Mouse (Mus musculus): ENCODE measurements around the gene Ermp1. TPM values are rescaled to one million over a fixed set of nuclear protein-coding genes. Genes with fewer than 3 reads are reported as not detected.

Ermp1 gene
- polyA plus RNA-seq, 1 experiment from 2014 or later: 6.3 TPM

Other genes with a start within 250 kb of the Ermp1 start
- 0.22 TPM in 1 of 2 replicates, not detected in the other for gene Pdcd1lg2, start 237.5 kb downstream of the Ermp1 start, polyA plus RNA-seq (2015; fragmentation: Nextera tagmentation; extraction: Ambion mirVana)
- 6.5 and 7.5 TPM in 2 replicates for gene Ric1, start 126.1 kb downstream of the Ermp1 start, polyA plus RNA-seq (2015; fragmentation: Nextera tagmentation; extraction: Ambion mirVana)
- 0.83 and 0.94 TPM in 2 replicates for gene Mlana, start 49.4 kb upstream of the Ermp1 start, polyA plus RNA-seq (2015; fragmentation: Nextera tagmentation; extraction: Ambion mirVana)
- 2.6 and 2.7 TPM in 2 replicates for gene 9930021J03Rik, start 157.6 kb upstream of the Ermp1 start, polyA plus RNA-seq (2015; fragmentation: Nextera tagmentation; extraction: Ambion mirVana)
- gene Ranbp6, start 164.6 kb upstream of the Ermp1 start, polyA plus RNA-seq (2015; fragmentation: Nextera tagmentation; extraction: Ambion mirVana): 14.1 TPM in 2 replicates